Mouse (Mus musculus) stomach, embryonic 14.5 days (tissue): Measurements from ENCODE around the gene Card19. TPM values are rescaled to one million over a fixed set of nuclear protein-coding genes. Genes with fewer than 3 reads are reported as not detected.
A peak's percentile ranks its signal among the peaks of the same experiment; 100 is the strongest.

Experiments
- ATAC-seq: fragments of 200-750 bp; cut with Nextera tagmentation; 2 replicates; pipeline ENCODE4 v1.8.0; 2017; ENCODE audit warnings: low read depth, moderate TSS enrichment; ENCODE audit not compliant: insufficient number of reproducible peaks, insufficient read depth, low FRiP score
- H3K27ac ChIP-seq: fragments of 300-500 bp; sonication (generic); 2 replicates; pipeline ENCODE4 v1.5.1; 2014; ENCODE audit warnings: mild to moderate bottlenecking, low read length, moderate library complexity, mixed read lengths
- H3K27me3 ChIP-seq: fragments of 300-500 bp; sonication (generic); 2 replicates; pipeline ENCODE4 v1.6.1; 2014; ENCODE audit warnings: low read length, control low read depth, mixed read lengths; ENCODE audit not compliant: control insufficient read depth, insufficient read depth
- H3K36me3 ChIP-seq: fragments of 300-500 bp; sonication (generic); 2 replicates; pipeline ENCODE4 v1.6.1; 2014; ENCODE audit warnings: mild to moderate bottlenecking, control low read depth, low read length, moderate library complexity, mixed read lengths; ENCODE audit not compliant: control insufficient read depth, insufficient read depth
- H3K4me1 ChIP-seq: fragments of 300-500 bp; sonication (generic); 2 replicates; pipeline ENCODE4 v1.6.1; 2014; ENCODE audit warnings: low read length, control low read depth, mixed read lengths; ENCODE audit not compliant: control insufficient read depth, insufficient read depth
- H3K4me2 ChIP-seq: fragments of 300-500 bp; sonication (generic); replicated peaks from 2 replicates; pipeline ENCODE4 v1.6.1; 2014; ENCODE audit warnings: low read depth, low read length, control low read depth
- H3K4me3 ChIP-seq: fragments of 300-500 bp; sonication (generic); 2 replicates; pipeline ENCODE4 v1.5.1; 2014; ENCODE audit warnings: low read depth, low read length, control low read depth
- H3K9ac ChIP-seq: fragments of 300-500 bp; sonication (generic); replicated peaks from 2 replicates; pipeline ENCODE4 v1.6.1; 2014; ENCODE audit warnings: low read depth, mild to moderate bottlenecking, control low read depth, low read length, moderate library complexity, mixed read lengths
- H3K9me3 ChIP-seq: fragments of 300-500 bp; sonication (generic); 2 replicates; pipeline ENCODE4 v1.6.1; 2016; ENCODE audit warnings: low read depth, low read length, control low read depth; ENCODE audit not compliant: control insufficient read depth
- WGBS: fragments of 180-500 bp; shearing (Covaris S2); extraction: QIAGEN DNeasy Blood & Tissue Kit; methylation state at CpG from one replicate; pipeline ENCODE4 v1.1.7; 2014; 5-methylcytosine and 5-hydroxymethylcytosine counted together
- polyA plus RNA-seq: library from polyadenylated mRNA; unstranded; fragments of >200 nt; fragmentation: Nextera tagmentation; extraction: Ambion mirVana; gene quantifications from 2 replicates; pipeline ENCODE4 v1.2.1, GENCODE M21; 2014

The Card19 gene
- polyA plus RNA-seq, 1 experiment from 2014 or later: 57.0 TPM

DNA sequence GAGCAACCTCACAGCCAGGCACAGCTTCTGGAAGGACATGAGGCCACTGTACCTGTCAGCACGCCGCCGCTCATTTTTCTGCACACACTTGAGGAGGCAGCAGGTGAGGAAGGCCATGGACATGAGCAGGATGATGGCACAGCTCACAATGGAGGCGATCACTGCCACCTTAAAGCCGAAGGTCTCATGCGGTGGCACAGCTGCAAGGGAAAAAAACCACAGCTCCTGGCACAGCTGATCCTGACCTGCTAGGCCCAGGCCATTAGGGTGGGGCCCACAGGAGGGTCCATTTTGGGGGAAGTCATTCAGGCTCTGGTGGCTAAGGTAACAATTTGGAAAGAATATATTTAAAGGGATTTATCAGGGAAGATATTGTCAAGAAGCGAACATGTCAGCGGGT, 22.9 kb upstream of the Card19 start:
- no peak overlapping the region for H3K4me2 ChIP-seq
- no peaks in the 10 kb centered on the region for H3K9me3 ChIP-seq
- no peak overlapping the region for H3K27ac ChIP-seq
- no peaks in the 10 kb centered on the region for H3K27me3 ChIP-seq
- no peak overlapping the region for H3K9ac ChIP-seq
- no peaks in the 10 kb centered on the region for H3K4me1 ChIP-seq
- H3K4me3 ChIP-seq: no peak overlapping the region
- WGBS: 89% methylated on average over 8 of the region's 8 CpGs
- no peak for ATAC-seq
- no peaks in the 10 kb centered on the region for H3K36me3 ChIP-seq

DNA sequence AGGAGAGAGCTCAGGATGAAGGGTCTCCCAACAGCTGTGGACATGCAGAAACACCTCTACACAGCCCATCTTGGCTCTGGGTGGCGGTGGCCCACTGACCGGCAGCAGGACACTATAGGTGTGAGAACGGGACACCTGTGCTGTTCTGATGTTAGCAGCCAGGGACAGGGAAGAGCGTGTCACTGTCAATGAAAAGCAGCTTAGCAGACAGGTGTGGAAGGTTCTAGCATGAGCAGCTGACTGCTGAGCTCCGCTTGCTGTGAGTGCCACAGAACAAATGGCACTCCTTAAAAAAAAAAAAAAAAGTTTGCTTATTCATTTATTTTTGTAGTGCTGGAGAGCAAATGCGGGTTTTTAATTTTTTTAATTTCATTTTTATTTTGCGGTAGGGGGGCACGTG, 21.8 kb upstream of the Card19 start:
- Histone ChIP-seq H3K36me3 (no peaks in the 10 kb centered on the region), H3K27ac (no peak overlapping the region), H3K9me3 (no peaks in the 10 kb centered on the region), H3K4me2 (no peak overlapping the region), H3K4me3 (no peak overlapping the region), H3K4me1 (no peaks in the 10 kb centered on the region), H3K9ac (no peak overlapping the region), H3K27me3 (no peaks in the 10 kb centered on the region)
- ATAC-seq: no peak
- 86% methylated on average over 8 of the region's 8 CpGs for WGBS

DNA sequence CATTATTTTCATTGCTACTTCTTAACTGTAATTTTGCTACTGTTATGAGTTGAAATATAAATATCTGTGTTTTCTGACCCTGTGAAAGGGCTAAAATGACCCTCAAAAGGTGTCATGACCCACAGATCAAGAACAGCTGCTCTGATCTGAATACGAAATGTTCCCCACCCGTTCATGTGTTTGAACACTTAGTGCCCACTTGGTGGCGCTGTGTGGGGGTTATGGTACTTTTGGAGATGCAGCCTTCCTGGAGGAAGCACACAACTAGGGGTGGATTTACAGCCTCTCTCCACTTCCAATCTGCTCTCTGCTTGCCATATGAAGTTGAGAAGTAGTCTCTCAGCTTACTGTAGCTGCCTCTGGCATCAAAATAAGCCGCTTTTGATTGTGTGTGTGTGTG, 18.9 kb upstream of the Card19 start:
- H3K4me1 ChIP-seq: no peaks in the 10 kb centered on the region
- H3K36me3 ChIP-seq: no peaks in the 10 kb centered on the region
- no peak for ATAC-seq
- no peak overlapping the region for H3K27ac ChIP-seq
- no peaks in the 10 kb centered on the region for H3K27me3 ChIP-seq
- no peak overlapping the region for H3K4me3 ChIP-seq
- H3K4me2 ChIP-seq: no peak overlapping the region
- H3K9ac ChIP-seq: no peak overlapping the region
- WGBS: 94% methylated on average over 4 of the region's 4 CpGs
- no peaks in the 10 kb centered on the region for H3K9me3 ChIP-seq

DNA sequence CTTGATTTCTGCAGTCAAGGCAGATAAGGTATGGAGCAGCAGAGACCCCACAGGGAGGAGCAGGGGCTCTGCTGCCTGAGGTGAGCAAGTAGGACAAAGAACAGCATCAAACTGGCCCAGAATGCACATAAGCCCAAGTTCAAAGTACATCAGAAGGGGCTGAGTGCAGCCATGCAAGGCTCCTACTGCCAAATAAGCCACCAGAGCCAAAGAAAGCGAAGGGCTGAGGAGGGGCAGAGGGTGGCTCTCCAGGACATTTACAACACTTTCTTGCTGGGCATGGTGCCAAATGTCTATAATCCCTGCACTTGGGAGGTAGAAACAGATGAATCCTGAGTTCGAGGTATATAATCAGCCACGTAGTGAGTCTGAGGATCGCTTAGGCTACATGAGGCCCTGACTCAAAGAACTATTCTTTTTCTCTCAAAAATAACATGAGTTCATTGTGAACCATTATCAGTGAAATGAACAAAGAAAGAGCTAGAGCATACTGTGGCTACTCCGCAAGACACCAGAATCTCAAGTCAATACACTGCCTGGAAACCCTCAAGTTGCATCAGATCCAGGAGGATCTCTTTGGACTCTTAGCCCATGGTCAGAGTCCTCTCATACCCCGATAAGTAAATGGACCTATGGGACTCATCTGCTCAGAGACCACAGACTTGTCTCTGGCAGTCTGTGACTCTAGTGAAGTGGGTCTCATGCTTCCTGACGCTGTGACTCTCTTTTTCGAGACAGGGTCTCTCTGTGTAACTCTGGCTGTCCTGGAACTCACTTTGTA, 18.1 kb upstream of the Card19 start:
- WGBS: 87% methylated on average over 8 of the region's 8 CpGs
- H3K27me3 ChIP-seq: no peaks in the 10 kb centered on the region
- no peak overlapping the region for H3K27ac ChIP-seq
- no peaks in the 10 kb centered on the region for H3K36me3 ChIP-seq
- H3K4me3 ChIP-seq: no peak overlapping the region
- no peak overlapping the region for H3K4me2 ChIP-seq
- no peak for ATAC-seq
- no peak overlapping the region for H3K9ac ChIP-seq
- H3K4me1 ChIP-seq: no peaks in the 10 kb centered on the region
- no peaks in the 10 kb centered on the region for H3K9me3 ChIP-seq

DNA sequence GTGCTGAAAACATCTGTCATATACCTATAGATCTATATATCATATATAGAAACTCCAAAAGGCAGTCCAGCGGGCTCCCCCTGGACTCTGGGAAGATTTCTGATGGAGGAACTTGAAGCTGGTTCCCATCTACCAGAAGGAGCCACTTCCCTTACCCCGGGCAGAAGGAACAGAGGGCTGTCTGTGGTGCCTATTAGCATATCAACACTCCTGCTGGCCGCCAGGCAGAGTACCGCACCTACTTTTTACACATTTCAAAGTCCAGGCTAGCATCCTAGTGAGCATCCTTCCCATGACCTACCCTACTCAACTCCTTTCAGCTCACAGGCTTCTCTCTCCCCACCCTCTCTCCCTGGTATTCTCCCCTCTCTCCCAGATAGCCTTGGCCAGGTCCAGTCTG, 9.8 kb upstream of the Card19 start:
- no peaks in the 10 kb centered on the region; the same call in 1 of the 2 replicates for H3K9me3 ChIP-seq
- no peak overlapping the region for H3K4me3 ChIP-seq
- WGBS: 29% methylated on average over 4 of the region's 4 CpGs
- H3K9ac ChIP-seq: no peak overlapping the region
- H3K27ac ChIP-seq: no peak overlapping the region
- ATAC-seq: no peak
- H3K4me2 ChIP-seq: no peak overlapping the region
- no peaks in the 10 kb centered on the region for H3K27me3 ChIP-seq
- H3K36me3 ChIP-seq: no peaks in the 10 kb centered on the region
- no peaks in the 10 kb centered on the region for H3K4me1 ChIP-seq

DNA sequence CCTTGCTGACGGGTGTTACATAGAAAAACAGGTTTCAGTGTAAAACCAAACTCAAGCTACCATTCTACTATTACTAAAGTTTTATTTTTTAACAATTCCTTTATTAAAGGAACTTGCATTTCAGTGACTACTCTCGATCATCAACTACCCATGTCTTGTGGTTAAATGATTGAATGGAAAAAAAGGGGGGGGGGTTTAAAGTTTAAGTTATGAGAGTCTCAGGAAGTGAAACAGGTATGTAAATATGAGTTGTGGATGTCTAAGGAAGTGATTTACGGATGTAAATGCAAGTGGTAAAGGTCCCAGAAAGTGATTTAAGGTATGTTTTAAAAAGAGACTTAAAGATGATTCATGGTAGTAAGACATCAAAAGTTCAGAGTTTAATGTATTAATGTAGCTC, 9.3 kb upstream of the Card19 start:
- WGBS: 46% methylated on average over 3 of the region's 3 CpGs
- H3K4me3 ChIP-seq: no peak overlapping the region
- no peaks in the 10 kb centered on the region; the same call in 1 of the 2 replicates for H3K9me3 ChIP-seq
- no peak overlapping the region for H3K9ac ChIP-seq
- no peaks in the 10 kb centered on the region for H3K36me3 ChIP-seq
- no peak for ATAC-seq
- H3K27me3 ChIP-seq: no peaks in the 10 kb centered on the region
- no peaks in the 10 kb centered on the region for H3K4me1 ChIP-seq
- H3K4me2 ChIP-seq: no peak overlapping the region
- no peak overlapping the region for H3K27ac ChIP-seq

DNA sequence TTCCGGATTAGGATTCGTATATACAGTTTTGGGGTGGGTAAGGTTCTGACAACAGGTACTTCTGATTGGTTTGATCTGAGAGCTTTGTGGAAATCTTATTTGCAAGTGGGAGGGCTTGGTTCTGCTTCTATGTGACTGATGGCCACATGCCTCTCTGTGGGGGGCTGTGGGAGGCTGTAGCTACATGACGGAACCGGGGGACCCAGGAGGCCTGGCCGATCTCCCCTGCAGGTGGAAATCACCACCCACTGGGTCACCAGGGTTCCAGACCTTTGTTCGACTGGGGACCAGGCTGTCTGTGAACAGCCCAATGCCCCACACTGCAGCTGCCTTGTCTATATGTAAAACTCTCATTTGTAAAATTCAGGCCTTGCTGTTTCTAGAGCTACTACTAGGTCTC, 8.9 kb upstream of the Card19 start:
- Histone ChIP-seq H3K4me3 (no peak overlapping the region), H3K4me1 (no peaks in the 10 kb centered on the region), H3K4me2 (peak overlapping the region; percentile 23), H3K27ac (no peak overlapping the region), H3K36me3 (no peaks in the 10 kb centered on the region), H3K9ac (no peak overlapping the region), H3K27me3 (no peaks in the 10 kb centered on the region), H3K9me3 (no peaks in the 10 kb centered on the region; the same call in 1 of the 2 replicates)
- ATAC-seq: no peak
- 21% methylated on average over 6 of the region's 6 CpGs for WGBS

DNA sequence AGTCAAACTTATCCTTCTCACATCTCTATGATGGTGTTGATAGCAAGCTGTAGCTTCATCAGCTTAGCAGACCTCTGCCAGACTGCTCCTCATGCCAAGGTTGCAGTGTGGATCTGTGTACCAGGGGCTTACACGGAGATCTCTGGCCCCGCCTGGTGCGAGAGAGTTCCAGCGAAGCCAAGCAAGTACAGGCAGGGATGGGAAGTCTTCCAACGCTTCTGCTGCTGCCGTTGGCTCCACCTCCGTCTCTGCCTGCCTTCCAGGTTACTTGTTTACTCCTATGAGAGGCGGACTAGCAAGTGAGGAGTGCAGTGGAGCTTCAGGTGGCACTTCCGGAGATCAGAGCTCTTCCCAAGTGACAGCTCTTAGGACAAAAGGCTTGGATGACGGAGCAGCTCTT, 8.5 kb upstream of the Card19 start:
- H3K4me1 ChIP-seq: no peaks in the 10 kb centered on the region
- 11% methylated on average over 10 of the region's 10 CpGs for WGBS
- H3K9ac ChIP-seq: no peak overlapping the region
- peak overlapping the region; percentile 23 for H3K4me2 ChIP-seq
- H3K36me3 ChIP-seq: no peaks in the 10 kb centered on the region
- H3K27me3 ChIP-seq: no peaks in the 10 kb centered on the region
- no peak overlapping the region for H3K4me3 ChIP-seq
- no peak for ATAC-seq
- no peak overlapping the region for H3K27ac ChIP-seq
- H3K9me3 ChIP-seq: no peaks in the 10 kb centered on the region; the same call in 1 of the 2 replicates

DNA sequence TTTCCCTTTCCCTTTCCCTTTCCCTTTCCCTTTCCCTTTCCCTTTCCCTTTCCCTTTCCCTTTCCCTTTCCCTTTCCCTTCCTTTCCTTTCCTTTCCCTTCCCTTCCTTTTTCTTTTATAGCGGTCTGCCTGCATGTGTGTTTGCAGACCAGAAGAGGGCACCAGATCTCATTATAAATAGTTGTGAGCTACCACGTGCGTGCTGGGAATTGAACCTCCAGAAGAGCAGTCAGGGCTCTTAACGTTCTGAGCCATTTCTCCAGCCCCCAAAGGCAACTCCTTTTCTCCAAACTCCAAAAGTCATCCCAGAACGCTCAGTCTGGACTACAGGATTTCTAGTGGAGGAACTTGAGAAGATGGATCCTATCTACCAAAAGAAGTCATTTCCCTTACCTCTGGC, 5.1 kb upstream of the Card19 start:
- 0 out of 2 replicates have a peak, but pooled peaks cover 4% of the 10 kb centered on the region for H3K4me1 ChIP-seq
- no peak for ATAC-seq
- no peaks in the 10 kb centered on the region for H3K36me3 ChIP-seq
- 25% methylated on average over 5 of the region's 5 CpGs for WGBS
- H3K9me3 ChIP-seq: no peaks in the 10 kb centered on the region; the same call in 1 of the 2 replicates
- H3K9ac ChIP-seq: no peak overlapping the region
- no peaks in the 10 kb centered on the region for H3K27me3 ChIP-seq
- H3K27ac ChIP-seq: no peak overlapping the region
- no peak overlapping the region for H3K4me3 ChIP-seq
- H3K4me2 ChIP-seq: no peak overlapping the region
